Mouse (Mus musculus) megakaryocyte progenitor cell, adult 5-6 weeks (primary cell): ENCODE results near the gene Zcchc3. TPM values are rescaled to one million over a fixed set of nuclear protein-coding genes. Genes with fewer than 3 reads are reported as not detected.
"Not testable (repeated sequence)": the region's sequence is repeated elsewhere in the genome, so short reads cannot be mapped to it uniquely, and the experiment has no call there.

Experiments
- ATAC-seq: replicated peaks from 2 replicates; pipeline ENCODE4 v1.8.0; 2016; ENCODE audit warnings: mild to moderate bottlenecking, moderate TSS enrichment, inconsistent platforms; ENCODE audit not compliant: poor library complexity
- total RNA-seq, 2 experiments: library from RNA; stranded (forward) in 1 of 2; stranded (reverse) in 1 of 2; fragments of 157-497, 149-512 nt in 1 of 2; fragments of 200-1000 nt in 1 of 2; gene quantifications; 2 replicates each; pipeline versions ENCODE4 v1.2.3 to v1.2.4; 2015 to 2017

Zcchc3 gene
- 5.3 and 5.7 TPM in 2 replicates for total RNA-seq (2015)
- total RNA-seq (2017): 2.8 and 4.1 TPM in 2 replicates

GRCm38 (mm10) chr2:152414591-152415165, at the start of gene Zcchc3:
Gene Zcchc3 (minus strand): TSS chr2:152415027.
- ATAC-seq: peak; percentile 89

GRCm38 (mm10) chr2:152459241-152459640, 44.4 kb upstream of the Zcchc3 start:
- no peak for ATAC-seq

- ATAC-seq: no peak
Measured at GRCm38 (mm10) chr2:152452101-152452781, 37.4 kb upstream of the Zcchc3 start.

GRCm38 (mm10) chr2:152450241-152450640, 35.4 kb upstream of the Zcchc3 start:
- ATAC-seq: peak; percentile 81

- no peak for ATAC-seq
Measured at GRCm38 (mm10) chr2:152447461-152447860, 32.6 kb upstream of the Zcchc3 start.

- peak; percentile 69 for ATAC-seq
Measured at GRCm38 (mm10) chr2:152446642-152447041, 31.8 kb upstream of the Zcchc3 start.

GRCm38 (mm10) chr2:152443281-152443680, 28.5 kb upstream of the Zcchc3 start:
- no peak for ATAC-seq

- ATAC-seq: no peak
Measured at GRCm38 (mm10) chr2:152442322-152442721, 27.5 kb upstream of the Zcchc3 start.

GRCm38 (mm10) chr2:152439833-152440232, 25.0 kb upstream of the Zcchc3 start:
- no peak for ATAC-seq

- ATAC-seq: peak; percentile 54
Measured at GRCm38 (mm10) chr2:152438963-152439362, 24.1 kb upstream of the Zcchc3 start.

GRCm38 (mm10) chr2:152436983-152437860, 22.4 kb upstream of the Zcchc3 start:
- ATAC-seq: peak; percentile 96

- ATAC-seq: no peak
Measured at GRCm38 (mm10) chr2:152436405-152436901, 21.6 kb upstream of the Zcchc3 start.

- ATAC-seq: not testable (repeated sequence)
Measured at GRCm38 (mm10) chr2:152428481-152428880, 13.7 kb upstream of the Zcchc3 start.

- ATAC-seq: no peak
Measured at GRCm38 (mm10) chr2:152427493-152427892, 12.7 kb upstream of the Zcchc3 start.

- no peak for ATAC-seq
Measured at GRCm38 (mm10) chr2:152415786-152416185, 959 bp upstream of the Zcchc3 start.

GRCm38 (mm10) chr2:152415287-152415686, 460 bp upstream of the Zcchc3 start, which contains the start of gene 6820408C15Rik:
Gene 6820408C15Rik (plus strand): TSS chr2:152415587.
- no peak for ATAC-seq

GRCm38 (mm10) chr2:152413765-152414584, 852 bp downstream of the Zcchc3 start:
- peak; percentile 27 for ATAC-seq

- 0 out of 2 replicates have a peak, but pooled peaks have one; percentile 19 for ATAC-seq
Measured at GRCm38 (mm10) chr2:152413158-152413764, 1.6 kb downstream of the Zcchc3 start.

GRCm38 (mm10) chr2:152412526-152413157, 2.2 kb downstream of the Zcchc3 start:
- ATAC-seq: no peak
